Mouse (Mus musculus) hindbrain, embryonic 14.5 days (tissue): Measurements from ENCODE around the gene Dchs2. TPM values are rescaled to one million over a fixed set of nuclear protein-coding genes. Genes with fewer than 3 reads are reported as not detected.

Experiments
- ATAC-seq: fragments of 200-750 bp; cut with Nextera tagmentation; 2 replicates; pipeline ENCODE4 v1.8.0; 2017; ENCODE audit warnings: moderate number of reproducible peaks, mild to moderate bottlenecking, moderate TSS enrichment, moderate library complexity; ENCODE audit not compliant: low FRiP score
- DNase-seq: peaks from one replicate; pipeline ENCODE4 v3.0.0-alpha.2; 2015; ENCODE audit warnings: low spot score
- H3K27ac ChIP-seq: fragments of 300-500 bp; sonication (generic); 2 replicates; pipeline ENCODE4 v1.5.1; 2014; ENCODE audit warnings: mild to moderate bottlenecking, moderate library complexity
- H3K27me3 ChIP-seq: fragments of 300-500 bp; sonication (generic); 2 replicates; pipeline ENCODE4 v1.6.1; 2014; ENCODE audit warnings: mild to moderate bottlenecking, low read length, mixed read lengths; ENCODE audit not compliant: control insufficient read depth, insufficient read depth
- H3K36me3 ChIP-seq: fragments of 300-500 bp; sonication (generic); replicated peaks from 2 replicates; pipeline ENCODE4 v1.6.1; 2014; ENCODE audit not compliant: control insufficient read depth, insufficient read depth
- H3K4me1 ChIP-seq: fragments of 300-500 bp; sonication (generic); replicated peaks from 2 replicates; pipeline ENCODE4 v1.6.1; 2014; ENCODE audit warnings: antibody characterized with exemption, low read length, mixed read lengths; ENCODE audit not compliant: control insufficient read depth, insufficient read depth
- H3K4me2 ChIP-seq: fragments of 300-500 bp; sonication (generic); replicated peaks from 2 replicates; pipeline ENCODE4 v1.6.1; 2014; ENCODE audit warnings: mild to moderate bottlenecking, moderate library complexity
- H3K4me3 ChIP-seq: fragments of 300-500 bp; sonication (generic); replicated peaks from 2 replicates; pipeline ENCODE4 v1.5.1; 2014; ENCODE audit warnings: mild to moderate bottlenecking, low read length
- H3K9ac ChIP-seq: fragments of 300-500 bp; sonication (generic); 2 replicates; pipeline ENCODE4 v1.6.1; 2014
- H3K9me3 ChIP-seq: fragments of 300-500 bp; sonication (generic); 2 replicates; pipeline ENCODE4 v1.6.1; 2016; ENCODE audit warnings: low read length; ENCODE audit not compliant: control insufficient read depth
- WGBS: fragments of 180-500 bp; shearing (Covaris S2); extraction: QIAGEN DNeasy Blood & Tissue Kit; methylation state at CpG from one replicate; pipeline ENCODE4 v1.1.7; 2014; 5-methylcytosine and 5-hydroxymethylcytosine counted together
- polyA plus RNA-seq: library from polyadenylated mRNA; unstranded; fragments of >200 nt; fragmentation: Nextera tagmentation; extraction: Ambion mirVana; gene quantifications from 2 replicates; pipeline ENCODE4 v1.2.1, GENCODE M21; 2014

The Dchs2 gene
- polyA plus RNA-seq, 1 experiment from 2014 or later, result 2.1 TPM

DNA sequence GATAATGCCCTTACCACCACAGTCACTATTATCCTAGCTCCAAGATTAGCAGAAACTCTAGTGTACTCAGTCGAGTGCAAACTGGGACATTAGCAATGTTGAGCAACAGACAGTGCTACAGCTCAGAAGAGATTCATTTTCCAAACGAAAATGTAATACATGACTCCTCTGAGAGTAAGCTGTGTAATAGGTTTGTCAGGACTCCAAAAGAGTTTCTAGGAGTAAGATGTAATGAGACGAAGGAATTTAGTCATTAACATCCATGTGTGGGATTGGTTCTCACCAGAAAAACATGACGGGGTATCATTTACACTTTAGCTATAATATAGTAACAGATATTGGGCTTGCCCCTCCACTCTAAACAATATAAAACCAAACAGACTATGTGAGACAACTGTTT lies 90.3 kb downstream of the Dchs2 start:
- H3K4me1 ChIP-seq, result no peaks in the 10 kb centered on the region
- no peaks in the 10 kb centered on the region for H3K27me3 ChIP-seq
- no peaks in the 10 kb centered on the region for H3K36me3 ChIP-seq
- no peak overlapping the region for H3K4me2 ChIP-seq
- DNase-seq, result no peak
- no peaks in the 10 kb centered on the region for H3K9me3 ChIP-seq
- no peak overlapping the region for H3K4me3 ChIP-seq
- 88% methylated on average over 4 of the region's 4 CpGs for WGBS
- no peak overlapping the region for H3K9ac ChIP-seq
- ATAC-seq, result no peak
- no peak overlapping the region for H3K27ac ChIP-seq

DNA sequence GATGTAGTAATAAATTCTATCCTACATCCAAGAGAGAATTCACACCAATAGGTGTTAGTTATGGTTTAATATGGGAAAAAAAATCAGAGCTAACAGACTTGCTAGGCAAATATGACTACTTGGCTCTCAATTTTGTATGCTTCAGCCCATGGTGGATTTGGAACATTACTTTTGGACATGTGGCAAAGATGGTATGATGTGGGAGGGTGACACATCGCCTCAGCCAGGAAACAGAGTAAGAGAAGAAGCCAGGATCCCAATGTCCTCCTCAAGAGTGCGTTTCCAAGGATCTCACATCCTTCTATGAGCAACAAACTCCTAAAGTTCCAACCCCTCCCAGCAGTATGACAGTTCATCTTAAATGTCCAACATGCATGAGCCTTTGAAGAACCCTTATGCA lies 92.4 kb downstream of the Dchs2 start:
- Histone ChIP-seq H3K4me2 (no peak overlapping the region), H3K27ac (no peak overlapping the region), H3K27me3 (no peaks in the 10 kb centered on the region), H3K4me1 (no peaks in the 10 kb centered on the region), H3K4me3 (no peak overlapping the region), H3K9ac (no peak overlapping the region), H3K9me3 (no peaks in the 10 kb centered on the region), H3K36me3 (no peaks in the 10 kb centered on the region)
- ATAC-seq (no peak), DNase-seq (no peak)
- WGBS, result 98% methylated on average over 2 of the region's 2 CpGs

DNA sequence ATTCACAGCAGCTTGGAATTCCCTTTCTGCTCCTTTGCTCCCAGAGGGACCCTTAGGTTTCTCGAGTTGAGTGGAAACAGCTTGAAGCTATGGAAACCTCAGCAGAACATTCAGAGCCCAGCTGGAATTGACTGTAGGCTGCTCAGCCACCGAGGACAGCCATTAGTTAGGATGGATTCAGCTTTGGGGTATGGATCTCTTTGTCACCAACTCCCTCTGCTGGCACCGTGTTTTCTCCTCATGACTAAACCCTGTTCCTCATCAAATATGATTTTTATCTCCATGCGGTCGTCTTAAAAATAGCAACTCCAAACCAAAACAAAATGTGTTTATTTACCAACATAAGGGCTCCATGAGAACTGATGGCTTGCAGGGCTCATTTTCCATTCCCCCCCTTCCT lies 94.4 kb downstream of the Dchs2 start:
- DNase-seq (no peak), ATAC-seq (no peak)
- Histone ChIP-seq H3K27me3 (no peaks in the 10 kb centered on the region), H3K9ac (no peak overlapping the region), H3K36me3 (no peaks in the 10 kb centered on the region), H3K4me2 (no peak overlapping the region), H3K27ac (no peak overlapping the region), H3K9me3 (no peaks in the 10 kb centered on the region), H3K4me3 (no peak overlapping the region), H3K4me1 (no peaks in the 10 kb centered on the region)
- 62% methylated on average over 5 of the region's 5 CpGs for WGBS

GRCm38 (mm10) chr3:83228383-83228782 lies 100.6 kb downstream of the Dchs2 start:
- no peaks in the 10 kb centered on the region for H3K27me3 ChIP-seq
- DNase-seq (no peak), ATAC-seq (no peak)
- no peak overlapping the region for H3K27ac ChIP-seq
- H3K9me3 ChIP-seq, result no peaks in the 10 kb centered on the region
- H3K4me3 ChIP-seq, result no peak overlapping the region
- WGBS, result 82% methylated on average over 9 of the region's 9 CpGs
- H3K36me3 ChIP-seq, result no peaks in the 10 kb centered on the region
- H3K9ac ChIP-seq, result no peak overlapping the region
- no peaks in the 10 kb centered on the region for H3K4me1 ChIP-seq
- H3K4me2 ChIP-seq, result no peak overlapping the region

- H3K4me1 ChIP-seq, result no peaks in the 10 kb centered on the region
- H3K27ac ChIP-seq, result no peak overlapping the region
- H3K4me2 ChIP-seq, result no peak overlapping the region
- H3K27me3 ChIP-seq, result no peaks in the 10 kb centered on the region
- no peak overlapping the region for H3K9ac ChIP-seq
- no peak overlapping the region for H3K4me3 ChIP-seq
- DNase-seq (no peak), ATAC-seq (no peak)
- no peaks in the 10 kb centered on the region for H3K9me3 ChIP-seq
- no peaks in the 10 kb centered on the region for H3K36me3 ChIP-seq
- 93% methylated on average over 2 of the region's 2 CpGs for WGBS
Measured at GRCm38 (mm10) chr3:83230326-83230725, 102.6 kb downstream of the Dchs2 start.

DNA sequence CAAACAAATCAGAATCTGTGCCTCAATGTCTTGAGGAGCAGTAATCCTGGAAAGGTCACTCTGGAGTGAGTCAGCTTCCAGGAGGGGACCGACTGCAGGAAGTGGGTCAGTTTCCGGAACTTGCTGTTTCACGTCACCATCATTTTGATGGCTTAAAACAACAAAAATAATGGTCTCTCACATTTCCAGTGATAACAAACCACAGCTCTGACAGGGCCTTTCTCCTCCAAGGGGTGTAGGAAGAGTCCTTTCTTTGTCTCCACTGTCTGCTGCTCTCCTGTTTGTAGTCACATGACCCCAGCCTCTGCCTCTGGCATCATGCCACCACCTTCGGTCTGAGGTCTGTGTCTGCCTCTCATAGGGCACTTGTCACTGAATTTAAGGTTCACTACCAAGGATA lies 106.7 kb downstream of the Dchs2 start:
- no peak overlapping the region for H3K9ac ChIP-seq
- no peak overlapping the region for H3K27ac ChIP-seq
- no peak overlapping the region for H3K4me2 ChIP-seq
- ATAC-seq (peak; percentile 48; the same call in 1 of the 2 replicates), DNase-seq (no peak)
- no peaks in the 10 kb centered on the region for H3K4me1 ChIP-seq
- no peaks in the 10 kb centered on the region for H3K27me3 ChIP-seq
- 72% methylated on average over 4 of the region's 4 CpGs for WGBS
- H3K9me3 ChIP-seq, result no peaks in the 10 kb centered on the region
- H3K36me3 ChIP-seq, result no peaks in the 10 kb centered on the region
- H3K4me3 ChIP-seq, result no peak overlapping the region

- DNase-seq (no peak), ATAC-seq (no peak)
- no peak overlapping the region for H3K27ac ChIP-seq
- no peaks in the 10 kb centered on the region for H3K4me1 ChIP-seq
- no peaks in the 10 kb centered on the region for H3K36me3 ChIP-seq
- WGBS, result 85% methylated on average over 5 of the region's 5 CpGs
- no peaks in the 10 kb centered on the region for H3K27me3 ChIP-seq
- no peak overlapping the region for H3K4me2 ChIP-seq
- H3K9ac ChIP-seq, result no peak overlapping the region
- no peaks in the 10 kb centered on the region for H3K9me3 ChIP-seq
- H3K4me3 ChIP-seq, result no peak overlapping the region
Measured at GRCm38 (mm10) chr3:83235061-83235460, 107.3 kb downstream of the Dchs2 start.

DNA sequence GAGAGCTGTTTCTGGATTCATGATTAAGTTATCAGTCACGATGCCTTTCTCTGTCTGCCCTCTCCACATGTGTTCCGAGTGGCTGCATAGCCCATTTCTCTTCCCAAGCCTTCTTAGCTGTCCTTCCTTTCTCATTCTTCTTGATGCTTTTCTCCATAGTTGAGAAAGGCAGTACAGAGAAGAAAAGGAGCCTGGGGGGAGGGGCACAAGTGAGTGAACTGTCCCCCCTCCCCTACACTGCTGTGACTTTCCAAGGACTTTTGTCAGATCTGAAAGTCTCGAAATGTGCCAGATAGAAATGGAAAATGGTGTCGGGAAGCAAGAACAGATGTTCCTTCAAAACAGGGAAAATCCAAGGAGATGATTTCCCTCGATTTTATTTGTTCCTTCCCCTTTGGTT lies 118.8 kb downstream of the Dchs2 start:
- Histone ChIP-seq H3K27ac (no peak overlapping the region), H3K4me1 (no peaks in the 10 kb centered on the region), H3K9me3 (no peaks in the 10 kb centered on the region), H3K4me2 (no peak overlapping the region), H3K9ac (no peak overlapping the region), H3K27me3 (no peaks in the 10 kb centered on the region), H3K36me3 (no peaks in the 10 kb centered on the region), H3K4me3 (no peak overlapping the region)
- DNase-seq (no peak), ATAC-seq (no peak)
- 57% methylated on average over 5 of the region's 5 CpGs for WGBS

DNA sequence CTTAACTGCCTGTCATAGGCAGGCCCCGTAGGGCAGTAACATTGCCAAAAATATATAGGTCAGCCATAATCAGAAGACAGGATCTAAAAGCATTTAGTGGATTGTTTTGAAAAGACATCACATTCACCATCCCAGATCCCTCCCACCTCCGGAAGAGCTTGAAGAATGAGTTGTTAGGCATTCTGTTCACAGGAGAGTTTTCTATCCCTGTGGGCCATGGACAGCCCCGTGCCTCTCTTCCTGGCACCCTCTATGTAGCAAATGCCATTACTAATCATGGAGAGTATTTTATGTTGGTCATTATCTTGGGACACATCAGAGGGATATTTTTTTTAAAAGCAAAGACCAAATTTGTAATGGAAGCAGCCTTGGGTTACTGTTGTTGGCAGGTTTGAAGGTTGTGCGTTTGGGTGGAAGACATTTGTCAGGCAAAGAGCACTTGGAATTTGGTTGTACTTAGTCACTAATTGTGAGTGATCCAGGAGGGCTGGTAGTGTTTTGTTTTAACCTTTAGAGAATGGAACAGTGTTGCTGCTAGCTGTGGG lies 122.3 kb downstream of the Dchs2 start:
- H3K9ac ChIP-seq, result no peak overlapping the region
- WGBS, result 90% methylated on average over 4 of the region's 4 CpGs

DNA sequence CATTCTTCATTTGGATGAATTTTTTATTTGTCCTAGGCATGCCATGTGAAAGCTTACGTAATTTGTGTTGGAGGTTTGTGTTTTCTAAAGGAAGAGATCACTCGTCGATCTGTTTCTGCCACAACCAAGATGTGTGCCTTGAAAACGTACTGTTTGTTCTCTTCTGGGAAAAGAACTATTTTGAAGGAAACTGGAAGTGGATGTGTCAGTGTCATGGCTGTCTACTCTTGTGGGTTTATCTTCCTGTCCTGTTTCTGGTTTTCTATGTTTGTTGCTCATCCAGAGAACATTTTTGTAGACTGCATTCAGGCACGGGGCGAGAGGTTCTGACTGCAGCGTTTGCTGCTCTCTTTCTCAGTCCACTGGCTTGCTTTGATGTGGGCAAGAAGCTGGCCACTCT lies 124.2 kb downstream of the Dchs2 start:
- Histone ChIP-seq H3K4me2 (no peak overlapping the region), H3K36me3 (no peaks in the 10 kb centered on the region), H3K4me1 (no peaks in the 10 kb centered on the region), H3K4me3 (no peak overlapping the region), H3K9me3 (no peaks in the 10 kb centered on the region), H3K27me3 (no peaks in the 10 kb centered on the region), H3K9ac (no peak overlapping the region), H3K27ac (no peak overlapping the region)
- ATAC-seq (no peak), DNase-seq (no peak)
- 83% methylated on average over 7 of the region's 7 CpGs for WGBS

More for the DNA sequence above, 122.3 kb downstream of the Dchs2 start:
- Histone ChIP-seq H3K36me3 (no peaks in the 10 kb centered on the region), H3K4me2 (no peak overlapping the region), H3K27me3 (no peaks in the 10 kb centered on the region), H3K4me3 (no peak overlapping the region), H3K9me3 (no peaks in the 10 kb centered on the region), H3K4me1 (no peaks in the 10 kb centered on the region), H3K27ac (no peak overlapping the region)
- ATAC-seq, result no peak
- DNase-seq, result no peak
